Mouse (Mus musculus) testis, adult 2 months (tissue): ENCODE results near the gene Ubtd2.

ENCODE experiments used
- CTCF ChIP-seq: fragments of 200-500 bp; IDR thresholded peaks from 2 replicates; pipeline ENCODE4 v1.5.1; 2012; ENCODE audit warnings: low read depth, mild to moderate bottlenecking, inconsistent platforms, low read length, moderate library complexity; ENCODE audit not compliant: control insufficient read depth, insufficient read depth, insufficient replicate concordance
- POLR2A ChIP-seq: fragments of 200-500 bp; IDR thresholded peaks from 2 replicates; pipeline ENCODE4 v1.6.1; 2012; ENCODE audit warnings: low read depth, mild to moderate bottlenecking, inconsistent platforms, low read length, moderate library complexity; ENCODE audit not compliant: control insufficient read depth

GRCm38 (mm10) chr11:32540463-32540862 is 85.3 kb downstream of the Ubtd2 start:
- TF ChIP-seq POLR2A (no peak), CTCF (no peak)
